Comparison of ENCODE assay signal across 17 mouse cellular contexts in genomic region chr8:79950376-79950775, GRCm38 (mm10).
"Had no signal": no experiment of that assay in that cellular context is flagged by ENCODE, and none has a peak within 500 bp of the region (broad histone marks: within the 10 kb centered on the region; RNA-seq: fewer than 3 reads in every experiment).

No protein-coding gene starts in this region.

- H3K9me3 ChIP-seq: limb, embryonic 15.5 days; liver, embryonic 12.5 days; lung, embryonic 15.5 days; megakaryocyte, embryonic 14.5 days; midbrain, embryonic 13.5 days; neural tube, embryonic 13.5 days; neural tube, embryonic 15.5 days had no signal

- H3K4me1 ChIP-seq: liver, embryonic 12.5 days; megakaryocyte, embryonic 14.5 days; midbrain, embryonic 13.5 days; neural tube, embryonic 13.5 days; neural tube, embryonic 15.5 days had no signal

- ATAC-seq: liver, embryonic 12.5 days; midbrain, embryonic 13.5 days; midbrain, embryonic 16.5 days had no signal

- DNase-seq: right cerebral cortex, postnatal 25 days; right cerebral cortex, postnatal 4 days; spleen, adult 18-20 months; thymus, adult 18-20 months; thymus, postnatal 14 days; thymus, postnatal 36 days had no signal

- H3K36me3 ChIP-seq: limb, embryonic 15.5 days; liver, embryonic 12.5 days; lung, embryonic 15.5 days; midbrain, embryonic 13.5 days; neural tube, embryonic 13.5 days; neural tube, embryonic 15.5 days had no signal

- H3K27ac ChIP-seq: limb, embryonic 15.5 days; liver, embryonic 12.5 days; liver, embryonic 14.5 days; lung, embryonic 15.5 days; midbrain, embryonic 13.5 days; neural tube, embryonic 13.5 days; neural tube, embryonic 15.5 days had no signal

- H3K4me2 ChIP-seq: limb, embryonic 15.5 days; liver, embryonic 12.5 days; lung, embryonic 15.5 days; midbrain, embryonic 11.5 days; midbrain, embryonic 13.5 days; neural tube, embryonic 13.5 days; neural tube, embryonic 15.5 days had no signal

- H3K4me3 ChIP-seq: limb, embryonic 15.5 days; liver, embryonic 12.5 days; lung, embryonic 15.5 days; megakaryocyte, embryonic 14.5 days; midbrain, embryonic 13.5 days; myocyte; neural tube, embryonic 13.5 days; neural tube, embryonic 15.5 days had no signal

- H3K27me3 ChIP-seq: limb, embryonic 15.5 days; liver, embryonic 12.5 days; lung, embryonic 15.5 days; megakaryocyte, embryonic 14.5 days; midbrain, embryonic 13.5 days; neural tube, embryonic 13.5 days; neural tube, embryonic 15.5 days had no signal

- H3K9ac ChIP-seq: limb, embryonic 15.5 days; liver, embryonic 12.5 days; liver, embryonic 14.5 days; lung, embryonic 15.5 days; midbrain, embryonic 13.5 days; neural tube, embryonic 13.5 days; neural tube, embryonic 15.5 days had no signal
